ENCODE assay signal across 12 mouse cellular contexts in the genomic region with DNA sequence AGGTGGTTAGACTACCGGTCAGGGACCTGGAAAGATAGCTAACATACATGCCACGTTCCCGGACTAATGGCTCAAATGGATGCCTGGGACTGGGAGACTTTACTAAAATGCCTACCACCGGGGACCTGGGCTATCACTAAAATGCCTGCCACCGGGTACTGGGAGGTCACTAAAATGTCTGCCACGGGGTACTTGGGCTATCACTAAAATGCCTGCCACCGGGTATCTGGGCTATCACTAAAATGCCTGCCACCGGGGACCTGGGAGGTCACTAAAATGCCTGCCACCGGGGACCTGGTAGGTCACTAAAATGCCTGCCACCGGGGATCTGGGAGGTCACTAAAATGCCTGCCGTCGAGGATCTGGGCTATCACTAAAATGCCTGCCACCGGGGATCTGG. TPM values are rescaled to one million over a fixed set of nuclear protein-coding genes. Genes with fewer than 3 reads are reported as not detected.
DNase-seq lines count a peak whose midpoint lies in the region; ATAC-seq and TF ChIP-seq lines count a peak whose summit lies in the region.
"Not testable (repeated sequence)": the region's sequence is repeated elsewhere in the genome, so short reads cannot be mapped to it uniquely, and the experiment has no call there.
"Had no signal": no experiment of that assay in that cellular context is flagged by ENCODE, and none has a peak within 500 bp of the region (broad histone marks: within the 10 kb centered on the region; RNA-seq: fewer than 3 reads in every experiment).

No protein-coding gene starts in this region.

- ATAC-seq in embryonic facial prominence, embryonic 15.5 days (ENCODE audit: insufficient number of reproducible peaks, low FRiP score, low TSS enrichment, low read depth); hindbrain, embryonic 14.5 days (ENCODE audit: low FRiP score); kidney, postnatal 0 days (replicated peaks; ENCODE audit: low FRiP score, low read depth); liver, embryonic 13.5 days (ENCODE audit: low read depth); stomach, embryonic 15.5 days (ENCODE audit: insufficient read depth, low FRiP score, low read depth): not testable (repeated sequence)

- not testable (repeated sequence) for TF ChIP-seq CTCF in E14TG2a.4 (conservative IDR thresholded peaks at IDR 0.05; ENCODE audit: low read length); heart, adult 2 months (IDR thresholded peaks at IDR 0.05); kidney, postnatal 0 days (IDR thresholded peaks at IDR 0.05; ENCODE audit: low read depth)

- WGBS in embryonic facial prominence, embryonic 15.5 days = 49% methylated on average over 13 of the region's 13 CpGs
- WGBS in heart, adult 2 months = 36% methylated on average over 10 of the region's 13 CpGs
- 55% methylated on average over 10 of the region's 13 CpGs for WGBS in hindbrain, embryonic 14.5 days
- 61% methylated on average over 9 of the region's 13 CpGs for WGBS in kidney, postnatal 0 days
- 27% methylated on average over 10 of the region's 13 CpGs for WGBS in liver, embryonic 13.5 days (ENCODE audit: insufficient replicate concordance)
- 60% methylated on average over 12 of the region's 13 CpGs for WGBS in midbrain, embryonic 10.5 days
- 47% methylated on average over 13 of the region's 13 CpGs for WGBS in stomach, embryonic 15.5 days

- intact Hi-C loops in heart, adult 2 months (cut with DNase I) = not testable (repeated sequence)

- DNase-seq in heart, adult 2 months; hindbrain, embryonic 14.5 days (ENCODE audit: low spot score); kidney, postnatal 0 days (ENCODE audit: low spot score); midbrain, embryonic 10.5 days (ENCODE audit: low spot score): not testable (repeated sequence)
- peak; percentile 3 for DNase-seq in liver, embryonic 13.5 days

- H3K4me2 ChIP-seq in embryonic facial prominence, embryonic 15.5 days (replicated peaks) = peak overlapping the region; percentile 60; the same call in 1 of the 2 replicates
- H3K4me2 ChIP-seq in hindbrain, embryonic 14.5 days (replicated peaks) = peak overlapping the region; percentile 65; the same call in 1 of the 2 replicates
- H3K4me2 ChIP-seq in kidney, postnatal 0 days (ENCODE audit: low read length) = 0 out of 2 replicates have a peak overlapping the region, but pooled peaks have one; percentile 67
- peak overlapping the region; percentile 68 for H3K4me2 ChIP-seq in liver, embryonic 13.5 days
- peak overlapping the region; percentile 73 for H3K4me2 ChIP-seq in stomach, embryonic 15.5 days

- peaks cover 33% of the 10 kb centered on the region for H3K4me1 ChIP-seq in E14TG2a.4 (replicated peaks; ENCODE audit: low read depth, low read length)
- not testable (repeated sequence) for H3K4me1 ChIP-seq in embryonic facial prominence, embryonic 15.5 days; heart, adult 2 months (ENCODE audit: control insufficient read depth, insufficient read depth, low read length); hindbrain, embryonic 14.5 days (replicated peaks; ENCODE audit: control insufficient read depth, insufficient read depth, low read length); kidney, postnatal 0 days (replicated peaks; ENCODE audit: insufficient read depth, low read length); liver, embryonic 13.5 days (replicated peaks); midbrain, embryonic 10.5 days; stomach, embryonic 15.5 days

- not testable (repeated sequence) for TF ChIP-seq EP300 in heart, adult 2 months (IDR thresholded peaks at IDR 0.05; ENCODE audit: insufficient read depth, low read depth, low read length)

- not testable (repeated sequence) for H3K27me3 ChIP-seq in E14TG2a.4 (ENCODE audit: insufficient read depth, low read length); heart, adult 2 months (ENCODE audit: control insufficient read depth, insufficient read depth, low read length); kidney, postnatal 0 days (ENCODE audit: insufficient read depth, low read length); stomach, embryonic 15.5 days (replicated peaks)
- H3K27me3 ChIP-seq in embryonic facial prominence, embryonic 15.5 days = peaks cover 21% of the 10 kb centered on the region
- H3K27me3 ChIP-seq in hindbrain, embryonic 14.5 days (ENCODE audit: control insufficient read depth, insufficient read depth, low read length) = peaks cover 54% of the 10 kb centered on the region
- peaks cover 38% of the 10 kb centered on the region for H3K27me3 ChIP-seq in liver, embryonic 13.5 days
- H3K27me3 ChIP-seq in midbrain, embryonic 10.5 days (ENCODE audit: low read depth, poor library complexity, severe bottlenecking) = peaks cover 90% of the 10 kb centered on the region

- not testable (repeated sequence) for TF ChIP-seq POLR2A in heart, adult 2 months (IDR thresholded peaks at IDR 0.05; ENCODE audit: insufficient read depth, low read depth, low read length)

- not testable (repeated sequence) for H3K27ac ChIP-seq in embryonic facial prominence, embryonic 15.5 days (replicated peaks); heart, adult 2 months; hindbrain, embryonic 14.5 days; kidney, postnatal 0 days; liver, embryonic 13.5 days; midbrain, embryonic 10.5 days (replicated peaks); stomach, embryonic 15.5 days

- not testable (repeated sequence) for H3K36me3 ChIP-seq in E14TG2a.4 (ENCODE audit: insufficient read depth, low read length); embryonic facial prominence, embryonic 15.5 days; heart, adult 2 months (ENCODE audit: control insufficient read depth, insufficient read depth, low read length); hindbrain, embryonic 14.5 days (replicated peaks; ENCODE audit: control insufficient read depth, insufficient read depth); kidney, postnatal 0 days (ENCODE audit: insufficient read depth, low read length); liver, embryonic 13.5 days; midbrain, embryonic 10.5 days; stomach, embryonic 15.5 days

- not testable (repeated sequence) for H3K9ac ChIP-seq in embryonic facial prominence, embryonic 15.5 days; heart, adult 2 months (ENCODE audit: low read depth, low read length); hindbrain, embryonic 14.5 days; kidney, postnatal 0 days (ENCODE audit: low read depth, low read length); stomach, embryonic 15.5 days
- H3K9ac ChIP-seq in liver, embryonic 13.5 days = peak overlapping the region; percentile 49

- H3K9me3 ChIP-seq in E14TG2a.4 (ENCODE audit: low read length); embryonic facial prominence, embryonic 15.5 days (replicated peaks); hindbrain, embryonic 14.5 days (ENCODE audit: control insufficient read depth, low read length); kidney, postnatal 0 days (replicated peaks; ENCODE audit: low read length); liver, embryonic 13.5 days (replicated peaks); midbrain, embryonic 10.5 days (replicated peaks); stomach, embryonic 15.5 days: not testable (repeated sequence)

- H3K79me2 ChIP-seq in heart, adult 2 months (replicated peaks; ENCODE audit: control insufficient read depth, insufficient read depth, low read length) = not testable (repeated sequence)

- H3K4me3 ChIP-seq in E14TG2a.4 (replicated peaks; ENCODE audit: low read length) = peak overlapping the region; percentile 92
- peak overlapping the region; percentile 36; the same call in 1 of the 2 replicates for H3K4me3 ChIP-seq in embryonic facial prominence, embryonic 15.5 days (replicated peaks)
- peak overlapping the region; percentile 44 for H3K4me3 ChIP-seq in heart, adult 2 months
- H3K4me3 ChIP-seq in hindbrain, embryonic 14.5 days (replicated peaks; ENCODE audit: low read length); kidney, postnatal 0 days (replicated peaks; ENCODE audit: low read depth, low read length): not testable (repeated sequence)
- H3K4me3 ChIP-seq in liver, embryonic 13.5 days (replicated peaks) = peak overlapping the region; percentile 56
- H3K4me3 ChIP-seq in midbrain, embryonic 10.5 days = peak overlapping the region; percentile 51
- peak overlapping the region; percentile 36; the same call in 1 of the 2 replicates for H3K4me3 ChIP-seq in stomach, embryonic 15.5 days (replicated peaks)

RNA-seq across cellular contexts. Expression of a gene that starts 26.6 kb away (rescaled TPM):
- polyA plus RNA-seq in embryonic facial prominence, embryonic 15.5 days (2015; fragmentation: Nextera tagmentation; extraction: Ambion mirVana) = not detected in 2 replicates
- total RNA-seq in heart, adult 2 months (2021) = not detected
- 0.67 TPM in 1 of 2 replicates, not detected in the other for polyA plus RNA-seq in heart, adult 2 months (2012; rRNA removed)
- not detected in 2 replicates for polyA plus RNA-seq in hindbrain, embryonic 14.5 days (2014; fragmentation: Nextera tagmentation; extraction: Ambion mirVana)
- not detected in 2 replicates for polyA plus RNA-seq in kidney, postnatal 0 days (2015; fragmentation: Nextera tagmentation; extraction: Ambion mirVana)
- polyA plus RNA-seq in liver, embryonic 13.5 days (2015; fragmentation: Nextera tagmentation; extraction: Ambion mirVana) = not detected in 2 replicates
- not detected in 2 replicates for polyA plus RNA-seq in midbrain, embryonic 10.5 days (2016; fragmentation: Nextera tagmentation; extraction: Ambion mirVana)
- polyA plus RNA-seq in stomach, embryonic 15.5 days (2015; fragmentation: Nextera tagmentation; extraction: Ambion mirVana) = not detected in 2 replicates
- total RNA-seq: adrenal gland, postnatal 25 days; megakaryocyte, adult 5-6 weeks had no signal
- polyA plus RNA-seq: hindbrain, embryonic 11.5 days; small intestine, adult 2 months had no signal

RNA-seq across cellular contexts. Expression of a gene that starts 34.2 kb away (rescaled TPM):
- polyA plus RNA-seq in embryonic facial prominence, embryonic 15.5 days (2015; fragmentation: Nextera tagmentation; extraction: Ambion mirVana) = 0.21 and 0.28 TPM in 2 replicates
- total RNA-seq in heart, adult 2 months (2021) = not detected
- 0.38 TPM in 1 of 2 replicates, not detected in the other for polyA plus RNA-seq in heart, adult 2 months (2012; rRNA removed)
- polyA plus RNA-seq in hindbrain, embryonic 14.5 days (2014; fragmentation: Nextera tagmentation; extraction: Ambion mirVana) = 0.25 TPM in 1 of 2 replicates, not detected in the other
- 0.28 and 0.34 TPM in 2 replicates for polyA plus RNA-seq in kidney, postnatal 0 days (2015; fragmentation: Nextera tagmentation; extraction: Ambion mirVana)
- not detected in 2 replicates for polyA plus RNA-seq in liver, embryonic 13.5 days (2015; fragmentation: Nextera tagmentation; extraction: Ambion mirVana)
- polyA plus RNA-seq in midbrain, embryonic 10.5 days (2016; fragmentation: Nextera tagmentation; extraction: Ambion mirVana) = 0.34 and 0.35 TPM in 2 replicates
- polyA plus RNA-seq in stomach, embryonic 15.5 days (2015; fragmentation: Nextera tagmentation; extraction: Ambion mirVana) = 0.17 and 0.34 TPM in 2 replicates
- total RNA-seq: adrenal gland, postnatal 25 days; megakaryocyte, adult 5-6 weeks had no signal
